Mouse (Mus musculus) B cell, adult 67 days (primary cell): ENCODE results near the gene Mbl2. TPM values are rescaled to one million over a fixed set of nuclear protein-coding genes. Genes with fewer than 3 reads are reported as not detected.

ENCODE experiments used
- total RNA-seq, 2 experiments: library from RNA; stranded (reverse); gene quantifications; 4 replicates each; pipeline ENCODE4 v1.2.4; 2023

Gene Mbl2
- total RNA-seq = not detected

DNA sequence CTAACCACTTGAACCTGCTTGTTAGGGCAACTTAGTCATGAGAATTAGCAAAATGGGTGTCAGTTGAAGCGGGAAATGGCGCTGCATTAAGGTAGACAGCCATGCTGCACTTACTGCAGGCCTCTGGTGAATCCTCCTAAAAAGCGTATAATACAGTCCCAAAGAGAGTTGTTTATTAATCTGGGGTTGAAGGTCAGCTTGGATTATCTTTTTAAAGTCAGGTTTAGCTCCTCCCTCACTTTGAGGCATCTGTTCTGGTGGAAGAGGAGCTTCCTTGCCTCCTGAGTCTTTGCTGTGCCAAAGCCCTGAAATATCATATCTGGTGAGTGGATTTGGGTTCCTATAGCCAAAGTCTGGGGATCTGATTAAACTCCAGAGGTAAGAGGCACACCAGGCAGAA is at the start of gene Mbl2:
Gene Mbl2, plus strand, starts transcription at position 252 of the 400 bp plus-strand sequence.

Other genes starting within 250 kb of the Mbl2 start
- not detected for gene Trpd52l3, start 229.2 kb upstream of the Mbl2 start, total RNA-seq
- gene Uhrf2, start 202.4 kb upstream of the Mbl2 start, total RNA-seq = 10 to 100 TPM; 77.9 to 80.3 TPM
- under 1 TPM in 1 of 2 experiments, not detected in 1; 0.26 TPM for gene Gldc, start 57.5 kb upstream of the Mbl2 start, total RNA-seq